Mouse (Mus musculus) monocyte, adult 59 days (primary cell): ENCODE results near the gene Zfp598. TPM values are rescaled to one million over a fixed set of nuclear protein-coding genes. Genes with fewer than 3 reads are reported as not detected.

ENCODE experiments used
- total RNA-seq, 2 experiments: library from RNA; stranded (reverse); gene quantifications; one replicate each; pipeline ENCODE4 v1.2.4; 2023

The Zfp598 gene
- 10 to 100 TPM; 46.6 to 48.8 TPM for total RNA-seq

DNA sequence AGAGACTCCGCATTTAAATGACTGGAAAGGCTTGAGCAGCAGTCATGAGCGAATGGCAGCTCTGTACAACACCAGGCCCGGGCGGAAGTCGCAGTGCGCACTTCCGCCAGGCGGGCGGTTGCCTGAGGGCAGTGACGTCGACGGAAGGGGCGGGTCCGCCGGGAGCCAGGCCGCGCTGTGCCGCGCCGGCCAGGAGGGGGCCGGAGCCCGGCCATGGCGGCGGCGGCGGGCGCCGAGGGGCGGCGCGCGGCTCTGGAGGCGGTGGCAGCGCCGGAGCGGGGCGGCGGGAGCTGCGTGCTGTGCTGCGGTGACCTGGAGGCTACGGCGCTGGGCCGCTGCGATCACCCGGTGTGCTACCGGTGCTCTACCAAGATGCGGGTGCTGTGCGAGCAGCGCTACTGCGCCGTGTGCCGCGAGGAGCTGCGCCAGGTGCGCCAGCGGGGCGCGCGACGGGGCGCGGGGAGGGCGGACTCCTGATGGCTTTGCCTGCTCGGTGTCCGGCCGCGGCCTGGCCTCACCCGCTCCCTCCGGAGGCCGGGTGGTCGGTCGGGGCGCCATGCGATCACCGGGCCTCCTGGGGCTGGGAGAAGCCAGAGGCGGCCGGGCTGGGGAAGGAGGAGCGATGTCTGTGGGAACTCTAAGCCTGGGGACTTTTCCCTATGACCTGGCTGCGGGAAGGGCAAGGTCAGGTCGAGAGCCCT lies at the start of gene Zfp598:
Gene Zfp598, plus strand, starts transcription at position 143 of the 701 bp plus-strand sequence.

DNA sequence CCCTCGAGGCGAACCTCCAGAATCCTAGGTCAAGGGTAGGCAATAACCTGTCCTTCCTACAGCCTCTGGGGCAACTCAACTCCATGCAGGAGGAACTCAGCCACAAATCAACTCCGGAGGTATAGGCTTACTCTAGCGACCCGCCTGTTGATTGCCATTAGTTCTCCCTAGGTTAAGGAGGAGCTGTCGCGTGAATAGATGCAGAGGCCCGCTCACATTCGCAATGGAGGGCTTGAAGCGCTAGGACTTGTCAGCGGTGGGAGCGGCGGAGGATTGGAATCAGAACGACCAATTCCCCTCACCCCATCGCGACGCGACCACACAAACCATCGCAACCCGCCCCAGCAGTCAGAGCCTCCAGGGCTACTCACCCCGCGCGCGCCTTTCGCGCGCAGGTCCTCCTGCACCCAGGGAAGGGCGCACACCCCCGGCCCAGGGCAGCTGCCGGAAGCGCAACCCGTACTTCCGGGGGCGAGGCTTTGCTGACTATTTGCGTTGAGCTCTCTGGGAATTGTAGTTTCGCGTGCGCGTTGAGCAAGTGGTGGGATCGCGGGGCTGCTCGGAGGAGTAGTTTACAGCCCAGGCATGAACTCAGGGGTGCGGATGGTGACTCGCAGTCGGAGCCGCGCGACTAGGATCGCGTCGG lies 37.2 kb upstream of the Zfp598 start, which contains the start of the genes Tsc2 and Nthl1:
Gene Tsc2, minus strand, starts transcription at position 464 of the 646 bp plus-strand sequence.
Gene Nthl1, plus strand, starts transcription at position 514 of the 646 bp plus-strand sequence.

DNA sequence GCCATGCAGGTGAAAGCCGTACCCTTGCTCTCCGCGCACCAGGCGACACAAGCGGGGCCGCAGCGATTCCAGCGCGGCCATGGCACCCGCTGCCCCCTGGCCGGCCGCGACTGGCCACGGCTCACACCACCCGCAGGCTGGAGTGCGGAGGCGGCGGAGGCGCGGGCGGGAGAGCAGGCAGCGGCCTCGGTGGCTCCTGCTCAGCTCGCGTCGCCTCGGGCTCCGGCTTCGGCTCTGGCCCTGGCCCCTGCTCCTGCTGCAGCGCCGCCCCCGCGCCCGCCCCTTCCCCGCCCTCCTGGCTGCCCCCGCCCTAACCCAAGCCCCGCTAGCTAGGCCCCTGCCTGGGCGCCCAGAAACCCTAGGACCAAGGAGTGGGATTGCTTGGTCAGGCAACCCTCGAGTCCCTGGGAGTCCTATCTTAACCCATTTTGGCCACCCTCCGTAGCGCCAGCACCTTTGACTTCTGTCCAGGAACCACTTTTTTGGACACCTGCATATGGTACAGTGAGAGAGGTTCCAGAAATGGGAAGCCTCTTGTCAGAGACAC lies 19.3 kb upstream of the Zfp598 start, which contains the start of gene Slc9a3r2:
Gene Slc9a3r2, minus strand, starts transcription at position 258 of the 547 bp plus-strand sequence.

DNA sequence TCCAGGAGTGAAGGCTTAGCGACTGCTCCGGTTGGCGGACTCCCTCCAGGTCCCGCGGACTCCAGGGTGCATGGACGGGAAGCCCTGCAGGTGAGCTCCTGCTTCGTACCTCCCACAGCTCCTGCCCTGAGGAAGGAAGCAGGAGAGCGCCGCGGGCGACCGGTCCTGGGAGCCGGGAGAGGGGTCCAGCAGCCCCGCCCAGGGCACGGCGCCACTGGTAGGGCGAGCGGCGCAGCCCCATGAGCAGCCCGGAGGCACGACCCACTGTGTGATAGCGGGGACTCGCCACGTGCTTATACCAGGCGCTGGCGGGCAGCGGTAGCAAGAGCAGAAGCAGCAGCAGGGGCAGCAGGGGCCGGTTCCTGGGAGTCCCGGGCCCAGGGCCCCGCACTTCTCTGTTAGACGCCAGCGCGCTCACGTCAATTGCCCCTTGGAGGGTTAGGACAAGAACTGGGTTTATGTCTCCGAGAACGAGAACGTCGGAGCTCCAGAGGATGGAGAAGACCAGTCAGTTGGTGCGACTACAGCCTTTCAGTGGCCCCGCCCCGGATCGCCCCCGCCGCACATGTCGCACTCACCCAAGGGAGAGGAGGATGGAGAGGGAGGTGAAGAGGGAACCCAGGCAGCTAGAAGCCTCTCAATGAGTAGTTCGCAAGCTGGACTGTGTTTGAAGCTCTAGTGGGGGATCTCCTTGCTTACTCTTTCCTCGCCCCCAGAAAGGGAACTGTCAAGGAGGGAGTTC lies 11.3 kb upstream of the Zfp598 start, which contains the start of gene Npw:
Gene Npw, minus strand, starts transcription at position 441 of the 742 bp plus-strand sequence.

DNA sequence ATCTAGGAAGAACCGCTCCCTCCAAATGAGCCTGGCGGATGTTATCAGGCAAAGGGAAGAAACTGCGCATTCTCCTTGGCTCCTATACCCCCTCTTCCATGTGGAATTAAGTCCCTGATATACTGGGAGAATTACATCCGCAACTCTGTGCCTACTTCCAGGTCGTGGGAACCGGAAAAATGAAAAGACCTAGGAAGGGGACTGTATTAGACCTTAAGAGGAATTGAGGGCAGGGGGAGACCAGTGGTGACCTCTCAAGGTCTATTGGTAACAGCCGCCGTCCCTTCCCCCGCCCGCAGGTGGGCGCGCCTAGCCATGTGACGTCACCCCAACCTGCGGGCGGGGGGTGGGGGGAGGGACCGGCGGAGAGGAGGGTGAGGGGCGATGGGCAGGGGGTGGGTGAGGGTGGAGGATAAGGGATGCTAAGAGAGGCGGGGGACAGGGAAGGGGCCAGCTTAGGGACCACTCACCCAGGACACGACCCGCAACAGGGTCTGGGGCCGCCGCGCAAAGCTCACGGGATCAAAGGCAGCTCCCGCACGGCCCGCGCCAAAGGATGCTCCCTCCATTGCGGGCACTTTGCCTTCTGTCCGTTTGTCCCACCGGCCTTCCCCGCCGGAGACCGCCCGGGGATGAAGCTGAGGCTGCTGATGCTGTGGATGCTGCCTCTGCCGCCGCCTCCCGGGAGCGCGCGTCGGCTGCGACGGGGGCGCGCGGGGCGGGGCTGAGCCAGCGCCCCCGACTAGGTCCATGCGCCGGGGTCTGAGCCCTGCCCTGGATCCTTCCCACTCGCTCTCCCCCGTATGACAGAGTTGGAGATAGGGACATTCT lies 20.0 kb downstream of the Zfp598 start, which contains the start of gene Syngr3:
Gene Syngr3, minus strand, starts transcription at position 705 of the 831 bp plus-strand sequence.

DNA sequence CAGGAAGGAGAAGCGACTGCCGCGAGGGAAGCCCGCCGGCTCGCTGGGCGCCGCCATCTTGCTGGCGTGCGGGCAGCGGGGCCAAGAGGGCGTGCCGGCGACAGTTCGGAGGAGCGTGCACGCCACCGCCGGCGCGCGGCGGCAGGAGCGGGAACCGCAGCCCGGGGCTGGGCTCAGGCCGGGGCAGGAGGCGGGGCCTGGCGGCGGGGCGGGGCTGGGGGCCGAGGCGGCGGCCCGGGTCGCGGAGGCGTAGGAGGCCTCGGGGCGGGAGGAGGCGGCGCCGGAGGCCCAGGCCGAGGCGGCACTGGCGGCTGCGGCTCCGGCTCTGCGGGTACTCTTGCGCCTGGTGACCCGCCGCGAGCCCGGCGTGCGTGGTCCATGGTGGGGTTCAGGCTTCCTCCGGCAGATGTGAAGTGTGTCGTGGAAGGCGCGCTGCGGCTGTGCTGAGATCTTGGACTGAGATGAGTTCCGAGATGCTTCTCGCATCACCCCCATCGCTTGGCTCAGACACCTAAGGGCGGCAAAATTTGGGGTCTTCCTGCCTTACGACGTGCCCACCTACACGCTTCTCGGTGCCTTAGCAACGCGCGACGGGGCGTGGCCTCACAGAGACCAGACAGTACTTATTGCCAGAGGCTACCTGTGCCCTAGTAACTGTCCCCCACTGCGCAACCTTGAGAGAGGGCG lies 26.7 kb downstream of the Zfp598 start, which contains the start of the genes Gfer and Noxo1:
Gene Gfer, minus strand, starts transcription at position 146 of the 687 bp plus-strand sequence.
Gene Noxo1, plus strand, starts transcription at position 224 of the 687 bp plus-strand sequence.

DNA sequence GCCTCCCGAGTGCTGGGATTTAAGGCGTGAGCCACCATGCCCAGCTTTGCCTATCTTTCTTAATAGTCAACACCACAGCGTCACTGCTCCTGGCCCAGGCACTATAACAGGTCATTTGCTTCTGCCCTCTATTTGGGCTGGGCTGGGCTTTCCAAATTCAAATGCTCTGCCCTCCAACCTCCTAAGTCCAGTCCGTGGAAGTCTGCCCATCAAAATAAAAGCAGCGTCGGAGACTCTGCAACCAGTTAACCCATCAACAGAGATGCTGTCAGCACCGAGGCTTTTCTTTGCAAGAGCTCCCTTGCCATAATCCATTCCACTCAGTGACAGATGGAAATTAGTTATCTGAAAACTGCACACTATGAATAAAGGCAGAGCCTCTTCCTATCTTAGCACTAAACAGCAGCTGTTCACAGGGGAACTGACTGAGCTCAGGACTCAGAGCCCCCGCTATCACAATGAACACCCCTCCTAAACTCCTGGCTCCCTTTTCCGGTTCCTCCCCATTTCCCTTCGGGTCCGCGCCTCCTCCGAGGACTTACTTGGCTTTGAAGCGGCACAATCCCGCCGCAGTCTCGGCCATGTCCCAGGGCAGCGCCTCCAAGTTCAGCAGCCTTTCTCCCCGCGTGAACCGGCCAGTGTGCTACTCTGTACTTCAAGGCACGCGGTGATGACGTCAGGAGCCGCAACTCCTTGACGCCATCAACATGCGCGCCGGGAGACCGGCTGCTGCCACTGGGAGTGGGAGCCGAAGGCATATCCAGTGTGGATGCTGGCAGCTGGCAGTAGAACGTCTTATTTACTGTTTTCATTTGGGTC lies 37.7 kb downstream of the Zfp598 start, which contains the start of gene Tbl3:
Gene Tbl3, minus strand, starts transcription at position 679 of the 819 bp plus-strand sequence.

DNA sequence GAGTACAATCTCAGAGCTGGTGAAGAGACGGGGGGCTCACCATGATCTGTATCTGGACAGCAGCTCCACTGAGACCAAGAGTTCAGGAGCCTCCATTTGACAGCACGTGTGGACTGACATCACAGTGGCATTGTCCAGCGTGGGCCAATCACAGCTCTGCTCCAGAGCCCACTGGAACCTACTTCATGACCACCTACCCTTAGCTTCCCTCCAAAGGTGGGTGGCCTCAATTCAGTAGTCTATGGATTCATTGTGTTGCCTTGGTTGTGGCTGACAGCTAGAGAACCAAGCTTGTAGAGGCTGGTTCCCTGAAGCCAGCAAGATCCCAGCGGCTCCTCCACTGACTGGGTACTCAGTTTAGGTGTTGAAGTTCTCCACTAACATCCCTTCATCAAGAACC lies 48.5 kb downstream of the Zfp598 start, which contains the start of the genes Rnf151 and Rps2:
Gene Rnf151, minus strand, starts transcription at position 121 of the 400 bp plus-strand sequence.
Gene Rps2, plus strand, starts transcription at position 174 of the 400 bp plus-strand sequence.

DNA sequence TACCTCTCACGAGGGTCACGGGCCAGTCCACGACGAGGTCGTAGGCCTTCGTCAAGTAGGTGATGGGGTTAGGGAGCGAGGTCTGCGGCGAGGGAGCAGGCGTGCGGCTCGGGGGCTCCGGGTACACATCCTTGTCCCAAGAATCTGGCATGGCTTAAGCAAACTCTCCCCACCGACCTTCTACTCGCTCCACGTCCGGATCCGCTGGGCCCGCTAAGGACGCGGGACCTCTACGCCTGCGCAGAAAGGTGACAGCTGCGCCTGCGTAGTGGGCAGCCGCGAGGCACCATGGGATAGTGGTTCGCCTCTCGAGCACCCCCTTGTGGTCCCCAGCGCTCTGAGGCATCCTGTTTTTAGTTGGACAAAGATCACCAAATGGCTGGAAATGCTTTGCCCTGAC lies 54.7 kb downstream of the Zfp598 start, which contains the start of gene Ndufb10:
Gene Ndufb10, minus strand, starts transcription at position 295 of the 400 bp plus-strand sequence.

DNA sequence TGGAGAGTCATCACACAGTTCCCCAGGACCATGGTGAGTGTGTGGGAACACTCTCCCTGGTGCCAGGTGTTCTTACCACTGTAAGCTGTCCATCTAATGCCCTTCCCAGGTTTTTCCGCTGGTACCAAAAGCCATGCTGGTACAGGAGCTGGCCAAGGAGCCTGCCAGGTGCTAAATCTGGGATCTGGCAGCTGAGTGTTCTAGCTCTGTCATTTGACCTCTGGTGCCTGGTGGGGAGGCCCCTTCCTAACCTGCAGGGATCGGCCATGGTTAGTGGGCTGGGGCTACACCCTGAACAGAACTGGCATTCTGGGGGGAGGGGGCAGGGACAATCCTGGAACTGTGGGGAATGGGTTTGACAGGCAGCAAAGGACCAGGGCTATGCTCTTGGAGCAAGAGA lies 58.1 kb downstream of the Zfp598 start, which contains the start of gene Rpl3l:
Gene Rpl3l, plus strand, starts transcription at position 203 of the 400 bp plus-strand sequence.

Other genes starting within 250 kb of the Zfp598 start
- 10 to 100 TPM; 20.9 to 22.4 TPM for gene Eci1, start 243.0 kb upstream of the Zfp598 start, total RNA-seq
- 1 to 10 TPM; 2.4 to 3.3 TPM for gene Dnase1l2, start 226.6 kb upstream of the Zfp598 start, total RNA-seq
- 10 to 100 TPM; 37.7 to 43.5 TPM for gene E4f1, start 199.4 kb upstream of the Zfp598 start, total RNA-seq
- 10 to 100 TPM; 14.8 to 18.7 TPM for gene Pgp, start 199.3 kb upstream of the Zfp598 start, total RNA-seq
- not detected for gene Bricd5, start 195.8 kb upstream of the Zfp598 start, total RNA-seq
- gene Mlst8, start 190.6 kb upstream of the Zfp598 start, total RNA-seq = 10 to 100 TPM; 19.4 to 24.9 TPM
- gene Caskin1, start 181.1 kb upstream of the Zfp598 start, total RNA-seq = not detected
- 100 to 1,000 TPM; 141 to 154 TPM for gene Traf7, start 141.7 kb upstream of the Zfp598 start, total RNA-seq
- gene Rab26, start 135.5 kb upstream of the Zfp598 start, total RNA-seq = 1 to 10 TPM in 1 of 2 experiments, under 1 TPM in 1; 0.58 to 1.6 TPM
- gene Pkd1, start 119.9 kb upstream of the Zfp598 start, total RNA-seq = 10 to 100 TPM; 41.4 to 46.0 TPM
- 10 to 100 TPM; 68.8 to 75.5 TPM for gene Tsc2, start 37.1 kb upstream of the Zfp598 start, total RNA-seq
- gene Nthl1, start 37.0 kb upstream of the Zfp598 start, total RNA-seq = 1 to 10 TPM; 1.7 to 2.5 TPM
- gene Slc9a3r2, start 19.4 kb upstream of the Zfp598 start, total RNA-seq = 1 to 10 TPM; 2.1 to 2.9 TPM
- not detected for gene Npw, start 11.2 kb upstream of the Zfp598 start, total RNA-seq
- gene Syngr3, start 20.3 kb downstream of the Zfp598 start, total RNA-seq = not detected
- gene Gfer, start 26.5 kb downstream of the Zfp598 start, total RNA-seq = 10 to 100 TPM; 15.5 to 18.1 TPM
- gene Noxo1, start 26.5 kb downstream of the Zfp598 start, total RNA-seq = 1 to 10 TPM; 3.4 to 5.3 TPM
- 10 to 100 TPM; 16.1 to 22.1 TPM for gene Tbl3, start 38.0 kb downstream of the Zfp598 start, total RNA-seq
- not detected for gene Rnf151, start 48.4 kb downstream of the Zfp598 start, total RNA-seq
- 100 to 1,000 TPM; 714 to 754 TPM for gene Rps2, start 48.4 kb downstream of the Zfp598 start, total RNA-seq
- gene Ndufb10, start 54.8 kb downstream of the Zfp598 start, total RNA-seq = 100 to 1,000 TPM in 1 of 2 experiments, 10 to 100 TPM in 1; 70.4 to 102 TPM
- 1 to 10 TPM; 1.6 to 3.7 TPM for gene Rpl3l, start 58.1 kb downstream of the Zfp598 start, total RNA-seq
- 100 to 1,000 TPM; 740 to 885 TPM for gene Msrb1, start 67.0 kb downstream of the Zfp598 start, total RNA-seq
- not detected for gene Hs3st6, start 83.3 kb downstream of the Zfp598 start, total RNA-seq
- gene Meiob, start 134.6 kb downstream of the Zfp598 start, total RNA-seq = not detected
- 10 to 100 TPM; 46.8 to 63.2 TPM for gene Hagh, start 170.5 kb downstream of the Zfp598 start, total RNA-seq
- 1 to 10 TPM; 2.6 TPM for gene Fahd1, start 180.7 kb downstream of the Zfp598 start, total RNA-seq
- 1 to 10 TPM in 1 of 2 experiments, under 1 TPM in 1; 0.84 to 1.5 TPM for gene Igfals, start 196.3 kb downstream of the Zfp598 start, total RNA-seq
- gene Nubp2, start 216.7 kb downstream of the Zfp598 start, total RNA-seq = 10 to 100 TPM; 60.0 to 60.2 TPM
- gene Spsb3, start 217.0 kb downstream of the Zfp598 start, total RNA-seq = 10 to 100 TPM; 26.4 to 26.5 TPM
- 10 to 100 TPM; 23.1 to 23.8 TPM for gene Eme2, start 225.4 kb downstream of the Zfp598 start, total RNA-seq
- 10 to 100 TPM; 22.5 to 29.5 TPM for gene Mrps34, start 225.4 kb downstream of the Zfp598 start, total RNA-seq
- gene Nme3, start 226.8 kb downstream of the Zfp598 start, total RNA-seq = 10 to 100 TPM; 23.7 to 24.7 TPM